Mouse (Mus musculus) liver, embryonic 14.5 days (tissue): ENCODE measurements around the gene Tmem165.

Source experiments
- CTCF ChIP-seq: IDR thresholded peaks from 2 replicates; pipeline ENCODE4 v1.5.1; 2016; ENCODE audit warnings: antibody characterized with exemption, low read depth, control low read depth
- EP300 ChIP-seq: IDR thresholded peaks from 2 replicates; pipeline ENCODE4 v1.6.1; 2016; ENCODE audit warnings: antibody characterized with exemption, low read depth

DNA sequence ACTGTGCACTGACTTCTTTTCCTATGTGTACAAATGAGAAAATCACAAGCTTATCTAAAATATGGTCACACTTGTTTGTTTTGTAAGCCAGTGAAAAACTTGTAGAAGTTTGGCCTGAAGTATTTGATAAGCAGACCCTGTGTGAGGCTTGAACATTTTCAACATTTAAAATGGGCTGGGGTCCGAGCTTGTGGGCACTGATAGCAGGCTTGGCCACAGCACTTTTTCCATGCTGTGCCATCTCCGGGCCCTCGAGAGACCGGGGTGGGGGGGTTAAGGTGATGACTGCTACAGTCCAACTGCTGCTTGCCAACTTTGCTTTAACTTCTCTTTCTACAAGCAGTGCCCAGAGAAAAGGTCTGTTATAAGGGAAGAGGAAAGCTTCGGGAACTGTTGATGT lies 24.4 kb downstream of the Tmem165 start:
- TF ChIP-seq CTCF = no peak
- no peak for TF ChIP-seq EP300
